ENCODE assay signal across 12 mouse cellular contexts in genomic region chr10:6590211-6590610, GRCm38 (mm10).
"Had no signal": no experiment of that assay in that cellular context is flagged by ENCODE, and none has a peak within 500 bp of the region (broad histone marks: within the 10 kb centered on the region; RNA-seq: fewer than 3 reads in every experiment).

No protein-coding gene starts in this region.

- DNase-seq: left cerebral cortex, postnatal 4 days; liver; liver, embryonic 13.5 days; liver, postnatal 0 days; lung, adult 18-20 months; lung, adult 2 months; lung, embryonic 14.5 days; lung, postnatal 10 days; lung, postnatal 14 days; lung, postnatal 36 days; lung, postnatal 4 days; midbrain, embryonic 14.5 days had no signal
